In genomic region chr9:24769611-24770010, GRCm38 (mm10) we compare ENCODE assay signal across 16 mouse cellular contexts. TPM values are rescaled to one million over a fixed set of nuclear protein-coding genes. Genes with fewer than 3 reads are reported as not detected.
DNase-seq lines count a peak whose midpoint lies in the region; ATAC-seq lines count a peak whose summit lies in the region.
"Had no signal": no experiment of that assay in that cellular context is flagged by ENCODE, and none has a peak within 500 bp of the region (broad histone marks: within the 10 kb centered on the region; RNA-seq: fewer than 3 reads in every experiment).

No protein-coding gene starts in this region.

- peaks cover 93% of the 10 kb centered on the region for H3K27me3 ChIP-seq in kidney, embryonic 15.5 days

- H3K4me2 ChIP-seq in kidney, embryonic 15.5 days, result no peak overlapping the region; the same call in 1 of the 2 replicates

- peaks cover 22% of the 10 kb centered on the region for H3K4me1 ChIP-seq in kidney, embryonic 15.5 days

- no peak for ATAC-seq in kidney, embryonic 15.5 days (replicated peaks; ENCODE audit: low FRiP score)
- ATAC-seq in monocyte, adult 5-6 weeks (replicated peaks; ENCODE audit: insufficient number of reproducible peaks, low FRiP score, low TSS enrichment, poor library complexity, severe bottlenecking), result no peak
- no peak for ATAC-seq in erythroid progenitor cell, adult 5-6 weeks (replicated peaks; ENCODE audit: low FRiP score, poor library complexity, severe bottlenecking)
- ATAC-seq: activated CD4-positive, CD25-positive, alpha-beta regulatory T cell, adult 4 months had no signal

- H3K9ac ChIP-seq in kidney, embryonic 15.5 days, result no peak overlapping the region

- H3K9me3 ChIP-seq in kidney, embryonic 15.5 days (replicated peaks), result no peaks in the 10 kb centered on the region

- no peak overlapping the region for H3K27ac ChIP-seq in kidney, embryonic 15.5 days

- peak; percentile 38 for DNase-seq in embryo, embryonic 9.5 days (ENCODE audit: extremely low spot score)
- no peak for DNase-seq in embryo, embryonic 10 days (ENCODE audit: low spot score)
- DNase-seq in kidney, postnatal 25 days, result no peak
- peak; percentile 13 for DNase-seq in retina, embryonic 14.5 days (ENCODE audit: low spot score)
- no peak for DNase-seq in retina, postnatal 1 day
- DNase-seq: kidney, adult 11 months; layer of hippocampus, adult 9-11 months; left cerebral cortex, postnatal 4 days; right cerebral cortex, postnatal 4 days had no signal

- no peaks in the 10 kb centered on the region for H3K36me3 ChIP-seq in kidney, embryonic 15.5 days

- WGBS in kidney, embryonic 15.5 days, result under 1% methylated on average over 9 of the region's 9 CpGs

- H3K4me3 ChIP-seq in kidney, embryonic 15.5 days (replicated peaks), result peak overlapping the region; percentile 25; the same call in 1 of the 2 replicates

RNA-seq across cellular contexts. Expression of gene Tbx20, which starts 4.5 kb away (rescaled TPM):
- 0.09 and 0.78 TPM in 2 replicates for polyA plus RNA-seq in kidney, embryonic 15.5 days (2015; fragmentation: Nextera tagmentation; extraction: Ambion mirVana)
- 0.11 TPM in 1 of 3 replicates, not detected in the others for total RNA-seq in monocyte, adult 5-6 weeks (2017)
- not detected in 2 replicates for total RNA-seq in erythroid progenitor cell, adult 5-6 weeks (2015; ENCODE audit: low replicate concordance)
- not detected in 2 replicates for total RNA-seq in erythroid progenitor cell, adult 5-6 weeks (2017; ENCODE audit: low replicate concordance)
- total RNA-seq: left cerebral cortex, postnatal 4 days; megakaryocyte progenitor cell, adult 5-6 weeks; MEL had no signal
- polyA plus RNA-seq: cortical plate, adult 2 months had no signal

Comparison
In these comparisons a context has a peak if more than half of its experiments do, and no peak if none do; other contexts are left out.
1. DNase-seq: peak in embryo, embryonic 9.5 days (single experiment) and retina, embryonic 14.5 days (single experiment); none in embryo, embryonic 10 days (single experiment), kidney, postnatal 25 days (0 of 2) and retina, postnatal 1 day (single experiment).